Mouse (Mus musculus): ENCODE measurements around the gene Polr2h. TPM values are rescaled to one million over a fixed set of nuclear protein-coding genes. Genes with fewer than 3 reads are reported as not detected.
A peak's percentile ranks its signal among the peaks of the same experiment; 100 is the strongest.
"Not testable (repeated sequence)": the region's sequence is repeated elsewhere in the genome, so short reads cannot be mapped to it uniquely, and the experiment has no call there.

Polr2h gene
- polyA plus RNA-seq (2016; fragmentation: Nextera tagmentation; extraction: Ambion mirVana): 136 and 148 TPM in 2 replicates

DNA sequence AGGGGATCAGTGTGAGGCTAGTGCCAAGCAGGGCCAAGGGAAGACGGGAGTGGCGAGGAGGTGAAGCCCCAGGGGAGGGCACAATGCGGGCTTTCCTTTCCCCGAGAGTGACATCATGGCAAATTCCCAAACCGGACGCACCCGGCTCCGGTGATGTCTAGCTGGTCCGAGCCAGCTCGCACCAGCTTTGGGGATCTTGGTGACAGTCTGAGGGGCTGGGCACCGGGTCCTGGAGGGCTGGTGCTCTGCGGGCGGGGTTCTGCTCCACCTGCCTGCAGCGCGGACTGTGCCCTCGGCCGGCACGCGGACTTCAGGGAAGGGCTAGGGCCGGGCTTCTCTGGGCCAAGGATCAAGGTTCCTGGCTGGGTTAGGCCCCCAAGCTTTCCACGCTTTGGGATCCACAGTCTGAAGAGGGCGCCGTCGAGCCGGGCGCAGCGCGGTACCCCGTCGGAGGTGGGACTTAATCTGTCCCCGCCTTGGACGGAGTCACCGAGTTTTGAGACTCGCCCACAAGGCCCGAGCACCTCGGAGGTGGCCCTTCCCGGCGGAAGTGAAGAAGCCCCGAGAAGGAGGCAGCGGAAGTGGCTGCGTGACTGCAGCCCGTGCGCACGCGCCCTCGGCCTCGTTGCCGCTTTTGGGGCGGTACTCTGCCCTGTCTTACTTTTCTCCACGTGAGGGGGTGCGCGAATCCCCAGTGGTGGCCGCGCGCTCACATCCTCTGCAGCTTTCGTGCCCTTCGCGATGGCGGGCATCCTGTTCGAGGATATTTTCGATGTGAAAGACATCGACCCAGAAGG is at the start of gene Polr2h, which contains the start of gene Clcn2:
Polr2h (plus strand) TSS at position 485 of the 797 bp plus-strand sequence.
Clcn2 (minus strand) TSS at position 566 of the 797 bp plus-strand sequence.
- peak within 1 kb of the TSS; percentile 74 for H3K4me3 ChIP-seq
- H3K4me1 ChIP-seq: peaks cover 50% of the 10 kb centered on the region
- peak within 1 kb of the TSS; percentile 92 for H3K27ac ChIP-seq (replicated peaks)
- peaks cover 45% of the 10 kb centered on the region for H3K36me3 ChIP-seq
- peaks cover 9% of the 10 kb centered on the region; the same call in 1 of the 2 replicates for H3K27me3 ChIP-seq (ENCODE audit: low read depth, poor library complexity, severe bottlenecking)
- under 1% methylated on average over 62 of the region's 62 CpGs for WGBS
- no peaks in the 10 kb centered on the region for H3K9me3 ChIP-seq (replicated peaks)
- DNase-seq (ENCODE audit: low spot score): peak; percentile 95

DNA sequence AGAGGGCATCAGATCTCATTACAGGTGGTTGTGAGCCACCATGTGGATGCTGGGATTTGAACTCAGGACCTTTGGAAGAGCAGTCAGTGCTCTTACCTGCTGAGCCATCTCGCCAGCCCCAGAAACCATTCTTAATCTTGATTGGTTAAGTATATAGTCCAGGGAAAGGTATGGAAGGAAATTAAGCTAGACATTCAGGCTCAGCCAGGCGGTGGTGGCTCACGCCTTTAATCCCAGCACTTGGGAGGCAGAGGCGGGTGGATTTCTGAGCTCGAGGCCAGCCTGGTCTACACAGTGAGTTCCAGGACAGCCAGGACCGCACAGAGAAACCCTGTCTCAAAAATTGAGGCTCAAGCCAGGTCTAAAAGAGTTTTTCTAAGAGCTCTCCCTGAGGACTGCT is 49.5 kb upstream of the Polr2h start, which contains the start of gene Eif4g1:
Eif4g1 (plus strand) TSS at position 301 of the 400 bp plus-strand sequence.
- H3K27ac ChIP-seq (replicated peaks); H3K27me3 ChIP-seq (ENCODE audit: low read depth, poor library complexity, severe bottlenecking); H3K4me3 ChIP-seq; H3K9me3 ChIP-seq (replicated peaks); H3K4me1 ChIP-seq; DNase-seq (ENCODE audit: low spot score): not testable (repeated sequence)
- peaks cover 31% of the 10 kb centered on the region for H3K36me3 ChIP-seq
- WGBS: 87% methylated on average over 5 of the region's 6 CpGs

DNA sequence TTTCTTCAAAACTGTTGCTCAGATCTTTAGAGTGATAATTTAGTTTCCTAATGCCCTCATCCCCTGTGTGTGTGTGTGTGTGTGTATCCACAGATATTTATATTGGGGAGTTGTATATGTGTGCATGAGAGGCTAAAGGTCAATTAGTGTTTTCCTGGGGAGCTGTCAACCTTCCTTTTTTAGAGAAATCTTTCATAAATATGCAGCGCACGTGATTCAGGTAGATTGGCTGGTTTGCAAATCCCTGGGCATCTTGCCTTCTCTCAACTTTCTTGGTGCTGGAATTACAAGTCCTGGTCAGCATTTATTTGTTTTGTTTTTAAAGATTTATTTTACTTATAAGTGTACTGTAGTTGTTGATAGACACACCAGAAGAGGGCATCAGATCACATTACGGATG is 47.2 kb upstream of the Polr2h start:
- 93% methylated on average over 3 of the region's 3 CpGs for WGBS
- no peak for DNase-seq (ENCODE audit: low spot score)

DNA sequence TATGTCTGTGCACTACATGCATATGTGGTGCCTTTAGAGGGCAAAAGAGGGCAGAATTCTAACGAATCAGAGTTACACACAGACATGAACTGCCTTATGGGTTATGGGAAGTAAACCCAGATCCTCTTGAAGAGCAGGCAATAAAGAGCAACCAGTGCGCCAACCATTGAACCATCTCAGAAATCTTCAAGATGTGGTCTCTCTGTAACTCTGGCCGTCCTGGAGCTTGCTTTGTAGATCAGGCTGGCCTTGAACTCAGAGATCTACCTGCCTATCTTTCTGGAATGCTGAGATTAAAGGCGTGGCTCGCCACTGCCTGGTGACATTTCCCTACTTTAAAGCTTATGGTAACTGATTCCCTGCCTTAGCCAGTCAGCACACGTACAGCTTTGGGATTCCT is 45.6 kb upstream of the Polr2h start:
- H3K27me3 ChIP-seq (ENCODE audit: low read depth, poor library complexity, severe bottlenecking): no peaks in the 10 kb centered on the region
- H3K9me3 ChIP-seq (replicated peaks): no peaks in the 10 kb centered on the region
- H3K4me1 ChIP-seq: peaks cover 29% of the 10 kb centered on the region
- H3K27ac ChIP-seq (replicated peaks): peak overlapping the region; percentile 97; the same call in 1 of the 2 replicates
- 29% methylated on average over 6 of the region's 6 CpGs for WGBS
- no peak for DNase-seq (ENCODE audit: low spot score)
- H3K4me3 ChIP-seq: peak overlapping the region; percentile 99
- peaks cover 31% of the 10 kb centered on the region for H3K36me3 ChIP-seq

More for the DNA sequence above, 47.2 kb upstream of the Polr2h start:
- Histone ChIP-seq H3K27ac (replicated peaks) (no peak overlapping the region), H3K9me3 (replicated peaks) (no peaks in the 10 kb centered on the region), H3K36me3 (peaks cover 23% of the 10 kb centered on the region), H3K4me3 (no peak overlapping the region), H3K4me1 (peaks cover 29% of the 10 kb centered on the region), H3K27me3 (ENCODE audit: low read depth, poor library complexity, severe bottlenecking) (no peaks in the 10 kb centered on the region)

DNA sequence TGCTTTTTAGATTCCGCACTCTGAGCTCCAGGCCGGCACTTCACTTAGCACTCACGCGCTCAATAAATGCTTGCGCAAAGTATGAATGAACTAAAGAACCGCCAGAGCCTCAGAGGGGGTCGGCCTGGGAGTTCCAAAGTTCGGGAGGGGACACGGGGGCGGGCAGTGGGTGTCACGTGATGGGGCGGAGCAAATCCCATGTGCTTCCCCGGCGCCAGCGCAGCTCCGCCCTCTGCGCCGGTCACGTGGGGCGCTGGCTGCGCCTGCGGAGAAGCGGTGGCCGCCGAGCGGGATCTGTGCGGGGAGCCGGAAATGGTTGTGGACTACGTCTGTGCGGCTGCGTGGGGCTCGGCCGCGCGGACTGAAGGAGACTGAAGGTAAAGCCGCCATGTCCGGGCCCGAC is 45.0 kb upstream of the Polr2h start:
- WGBS: under 1% methylated on average over 38 of the region's 38 CpGs
- H3K36me3 ChIP-seq: peaks cover 37% of the 10 kb centered on the region
- peak; percentile 97 for DNase-seq (ENCODE audit: low spot score)
- no peaks in the 10 kb centered on the region for H3K27me3 ChIP-seq (ENCODE audit: low read depth, poor library complexity, severe bottlenecking)
- no peaks in the 10 kb centered on the region for H3K9me3 ChIP-seq (replicated peaks)
- peak overlapping the region; percentile 97 for H3K27ac ChIP-seq (replicated peaks)
- H3K4me1 ChIP-seq: peaks cover 29% of the 10 kb centered on the region
- peak overlapping the region; percentile 99 for H3K4me3 ChIP-seq

DNA sequence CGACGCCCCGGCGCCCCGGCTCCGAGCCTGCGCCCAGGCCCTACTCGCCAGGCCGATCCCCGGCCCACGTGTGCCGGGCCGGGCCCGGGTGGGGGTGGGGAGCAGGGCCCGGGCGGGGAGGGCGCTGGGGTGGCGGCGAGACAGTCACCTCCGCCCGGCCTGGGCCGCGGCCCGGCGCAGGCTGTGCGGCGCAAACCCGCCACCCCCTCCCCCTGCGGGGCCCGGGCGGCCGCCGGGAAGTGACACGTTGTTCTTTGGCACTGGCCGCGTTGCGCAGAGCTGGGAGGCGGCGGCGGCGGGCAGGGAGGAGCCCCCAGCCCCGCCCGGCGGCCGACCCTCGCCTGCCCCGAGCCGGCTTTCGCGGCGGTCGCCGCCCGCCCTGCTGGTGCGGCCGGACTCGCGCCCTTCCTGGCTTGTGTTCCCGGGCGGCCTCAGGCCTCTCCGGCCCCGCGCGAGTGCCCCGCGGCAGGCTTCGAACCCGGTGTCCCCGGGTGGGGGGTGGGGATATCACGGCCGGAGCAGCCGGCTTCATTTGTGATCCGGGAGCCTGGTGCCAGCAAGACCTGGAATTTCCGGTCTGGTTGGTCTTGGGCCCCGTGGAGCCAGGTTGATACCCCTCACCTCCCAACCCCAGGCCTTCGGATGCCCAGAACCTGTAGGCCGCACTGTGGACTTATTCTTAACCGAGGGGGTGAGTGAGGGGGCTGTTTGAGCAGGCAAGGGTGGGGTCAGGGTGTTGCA is 44.3 kb upstream of the Polr2h start:
- Histone ChIP-seq H3K9me3 (replicated peaks) (no peaks in the 10 kb centered on the region), H3K4me1 (peaks cover 29% of the 10 kb centered on the region), H3K27ac (replicated peaks) (peak overlapping the region; percentile 97), H3K4me3 (peak overlapping the region; percentile 99), H3K36me3 (peaks cover 43% of the 10 kb centered on the region), H3K27me3 (ENCODE audit: low read depth, poor library complexity, severe bottlenecking) (no peaks in the 10 kb centered on the region)
- no peak for DNase-seq (ENCODE audit: low spot score)
- under 1% methylated on average over 65 of the region's 78 CpGs for WGBS

DNA sequence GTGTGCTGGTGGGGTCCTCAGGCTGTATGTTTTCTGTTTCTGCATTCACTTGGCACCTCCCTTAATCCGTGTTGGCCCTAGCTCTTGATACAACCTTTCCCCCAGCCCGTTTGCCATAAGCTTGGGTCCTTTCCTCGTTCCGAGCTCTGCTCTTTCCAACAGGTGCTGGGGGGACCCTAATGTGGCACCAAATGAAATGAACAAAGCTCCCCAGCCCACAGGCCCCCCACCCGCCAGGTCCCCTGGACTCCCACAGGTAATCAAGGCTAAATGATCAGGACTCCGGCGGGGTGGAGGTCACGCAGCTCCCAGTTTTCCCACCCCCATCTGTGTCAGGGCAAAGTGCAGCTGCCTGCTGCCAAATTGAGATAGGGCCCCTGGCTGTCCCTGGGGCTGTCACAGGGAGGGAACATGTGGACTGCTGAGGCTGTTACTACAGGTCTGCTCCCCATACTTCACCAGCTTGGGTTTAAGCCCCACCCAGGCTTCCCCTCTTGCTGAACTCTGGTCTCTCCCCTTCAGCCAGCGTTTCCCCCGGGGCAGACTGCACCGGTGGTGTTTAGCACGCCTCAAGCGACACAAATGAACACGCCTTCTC is 43.7 kb upstream of the Polr2h start:
- WGBS: 26% methylated on average over 14 of the region's 14 CpGs

DNA sequence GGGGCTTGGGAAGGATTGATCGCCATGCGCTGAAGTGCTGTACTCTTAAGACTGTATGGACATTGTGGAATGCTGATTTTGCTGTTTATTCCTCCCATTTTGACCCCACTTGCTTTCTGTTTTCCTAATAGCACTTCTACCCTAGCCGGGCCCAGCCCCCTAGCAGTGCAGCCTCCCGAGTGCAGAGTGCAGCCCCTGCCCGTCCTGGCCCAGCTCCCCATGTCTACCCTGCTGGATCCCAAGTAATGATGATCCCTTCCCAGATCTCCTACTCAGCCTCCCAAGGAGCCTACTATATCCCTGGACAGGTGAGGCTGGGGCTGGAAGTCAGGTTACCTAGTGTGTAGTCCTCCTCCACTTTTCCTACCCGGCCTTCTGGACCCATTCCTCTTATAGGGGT is 42.3 kb upstream of the Polr2h start:
- H3K4me3 ChIP-seq: peak overlapping the region; percentile 99
- DNase-seq (ENCODE audit: low spot score): no peak
- peaks cover 64% of the 10 kb centered on the region for H3K36me3 ChIP-seq
- peaks cover 29% of the 10 kb centered on the region for H3K4me1 ChIP-seq
- no peaks in the 10 kb centered on the region for H3K9me3 ChIP-seq (replicated peaks)
- WGBS: 93% methylated on average over 6 of the region's 6 CpGs
- no peak overlapping the region for H3K27ac ChIP-seq (replicated peaks)
- H3K27me3 ChIP-seq (ENCODE audit: low read depth, poor library complexity, severe bottlenecking): no peaks in the 10 kb centered on the region

More for the DNA sequence above, 43.7 kb upstream of the Polr2h start:
- H3K4me1 ChIP-seq: peaks cover 29% of the 10 kb centered on the region
- peak overlapping the region; percentile 97 for H3K27ac ChIP-seq (replicated peaks)
- H3K36me3 ChIP-seq: peaks cover 50% of the 10 kb centered on the region
- peak overlapping the region; percentile 99 for H3K4me3 ChIP-seq
- DNase-seq (ENCODE audit: low spot score): peak; percentile 20
- no peaks in the 10 kb centered on the region for H3K27me3 ChIP-seq (ENCODE audit: low read depth, poor library complexity, severe bottlenecking)
- no peaks in the 10 kb centered on the region for H3K9me3 ChIP-seq (replicated peaks)

DNA sequence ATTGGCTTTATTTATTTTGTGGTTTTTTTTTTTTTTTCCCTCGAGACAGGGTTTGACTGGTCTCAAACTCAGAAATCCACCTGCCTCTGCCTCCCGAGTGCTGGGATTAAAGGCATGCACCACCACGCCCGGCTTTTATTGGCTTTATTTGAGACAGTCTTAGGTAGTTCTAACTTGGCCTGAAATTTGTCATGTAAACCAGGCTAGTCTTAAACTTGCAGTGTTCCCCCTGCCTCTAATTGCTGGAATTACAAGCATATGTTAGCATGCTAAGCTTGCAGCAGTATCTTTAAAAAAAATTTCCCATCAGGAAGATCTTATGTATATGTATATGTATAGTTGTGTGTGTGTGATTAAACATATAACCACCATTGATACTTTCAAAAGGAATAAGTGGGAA is 40.8 kb upstream of the Polr2h start:
- Histone ChIP-seq H3K4me3 (no peak overlapping the region), H3K27ac (replicated peaks) (no peak overlapping the region), H3K4me1 (peaks cover 27% of the 10 kb centered on the region), H3K27me3 (ENCODE audit: low read depth, poor library complexity, severe bottlenecking) (no peaks in the 10 kb centered on the region), H3K9me3 (replicated peaks) (no peaks in the 10 kb centered on the region), H3K36me3 (peaks cover 79% of the 10 kb centered on the region)
- DNase-seq (ENCODE audit: low spot score): no peak
- WGBS: 93% methylated on average over 4 of the region's 4 CpGs

DNA sequence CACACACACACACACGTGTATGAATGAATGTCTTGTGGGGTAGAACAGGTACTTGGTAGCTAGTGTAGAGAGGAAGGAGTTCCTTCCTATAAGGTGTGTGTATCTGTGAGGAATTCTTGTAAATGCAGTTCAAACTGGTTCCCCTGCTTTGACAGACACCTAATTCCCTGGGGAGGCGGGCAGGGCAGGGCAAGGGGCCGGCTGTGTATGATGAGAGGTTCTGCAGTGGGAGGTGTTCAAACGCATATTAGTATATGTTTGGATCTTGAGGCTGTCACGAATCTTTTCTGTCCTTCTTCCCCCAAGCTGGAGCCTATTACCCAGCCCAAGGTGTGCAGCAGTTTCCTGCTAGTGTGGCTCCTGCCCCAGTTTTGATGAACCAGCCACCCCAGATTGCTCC is 40.1 kb upstream of the Polr2h start:
- no peaks in the 10 kb centered on the region for H3K9me3 ChIP-seq (replicated peaks)
- 91% methylated on average over 5 of the region's 5 CpGs for WGBS
- DNase-seq (ENCODE audit: low spot score): no peak
- H3K4me3 ChIP-seq: no peak overlapping the region
- H3K36me3 ChIP-seq: peaks cover 86% of the 10 kb centered on the region
- H3K27me3 ChIP-seq (ENCODE audit: low read depth, poor library complexity, severe bottlenecking): no peaks in the 10 kb centered on the region
- H3K4me1 ChIP-seq: peaks cover 21% of the 10 kb centered on the region
- no peak overlapping the region for H3K27ac ChIP-seq (replicated peaks)

DNA sequence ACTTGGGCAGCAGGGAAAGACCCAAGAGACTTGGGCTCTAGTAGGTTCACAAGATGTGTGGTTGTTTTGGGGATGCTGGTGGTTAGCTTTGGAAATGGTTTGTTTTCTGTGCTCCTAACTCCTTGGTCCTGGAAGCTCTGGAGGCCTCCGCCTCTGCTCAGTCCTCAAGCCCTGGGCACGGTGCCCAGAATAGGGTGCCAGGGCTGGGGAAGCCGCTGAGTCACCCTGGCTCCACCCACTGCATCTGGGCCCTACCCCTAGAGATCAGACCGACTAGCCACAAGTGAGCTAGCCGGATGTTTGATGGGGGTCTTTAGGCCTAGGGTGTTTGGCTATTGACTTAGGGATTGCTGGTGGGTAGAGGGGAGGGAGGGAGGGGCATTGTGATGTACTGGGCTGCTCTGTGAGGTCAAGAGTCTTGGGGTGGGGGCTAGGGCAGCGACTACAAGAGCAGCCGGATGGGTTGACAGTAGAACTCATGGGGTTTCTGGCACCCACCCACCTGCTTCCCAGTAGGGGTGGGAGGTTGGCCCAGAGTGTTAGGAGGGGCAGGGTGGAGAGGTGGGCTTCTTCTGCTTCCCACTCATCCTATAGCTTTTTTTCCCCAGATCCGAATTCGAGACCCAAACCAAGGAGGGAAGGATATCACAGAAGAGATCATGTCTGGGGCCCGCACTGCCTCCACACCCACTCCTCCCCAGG is 39.3 kb upstream of the Polr2h start:
- 91% methylated on average over 10 of the region's 10 CpGs for WGBS
- Histone ChIP-seq H3K4me1 (peaks cover 21% of the 10 kb centered on the region), H3K36me3 (peaks cover 93% of the 10 kb centered on the region), H3K9me3 (replicated peaks) (no peaks in the 10 kb centered on the region), H3K4me3 (no peak overlapping the region), H3K27ac (replicated peaks) (no peak overlapping the region), H3K27me3 (ENCODE audit: low read depth, poor library complexity, severe bottlenecking) (no peaks in the 10 kb centered on the region)
- DNase-seq (ENCODE audit: low spot score): no peak

DNA sequence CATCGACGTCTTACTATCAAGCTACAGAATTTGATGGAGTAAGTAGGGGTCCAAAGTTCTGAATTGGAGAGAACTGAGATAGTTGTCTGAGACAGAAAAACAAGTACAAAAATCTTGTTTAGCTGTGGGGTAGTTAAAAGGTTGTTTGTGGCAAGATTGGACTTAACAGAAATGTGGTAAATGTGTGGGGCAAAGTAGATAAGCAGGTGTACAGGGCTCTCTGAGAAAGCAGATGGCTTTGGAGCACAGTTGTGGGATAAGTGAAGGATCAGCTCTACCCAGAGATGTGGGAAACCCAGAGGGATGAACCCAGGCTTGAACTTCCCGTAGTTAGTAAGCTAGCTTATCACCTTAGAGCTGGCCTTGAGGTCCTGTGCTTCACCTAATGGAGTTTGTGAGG is 26.7 kb upstream of the Polr2h start:
- Histone ChIP-seq H3K9me3 (replicated peaks) (no peaks in the 10 kb centered on the region), H3K27ac (replicated peaks) (no peak overlapping the region), H3K4me3 (no peak overlapping the region), H3K36me3 (peaks cover 69% of the 10 kb centered on the region), H3K4me1 (peaks cover 36% of the 10 kb centered on the region), H3K27me3 (ENCODE audit: low read depth, poor library complexity, severe bottlenecking) (peaks cover 16% of the 10 kb centered on the region)
- DNase-seq (ENCODE audit: low spot score): no peak
- WGBS: 93% methylated on average over 3 of the region's 3 CpGs

Data from midbrain, embryonic 10.5 days (tissue).